Mouse (Mus musculus) MEL (cell line): ENCODE measurements at regions not wholly inside any gene's neighbourhood (a gene's known extent, or its start where the extent isn't known, plus 50 kb on each side); places are given as distances from the start of the nearest gene placed in this dataset.

Source experiments
- DNase-seq: peaks from one replicate; pipeline ENCODE4 v3.0.0; 2011; ENCODE audit warnings: low read depth, low spot score
- H3K27ac ChIP-seq: 2 replicates; pipeline ENCODE4 v1.5.1; 2012; ENCODE audit warnings: low read depth, mild to moderate bottlenecking, control low read depth, low read length, moderate library complexity; ENCODE audit not compliant: control insufficient read depth
- H3K27me3 ChIP-seq, 2 experiments: fragments of 150-350 bp in 1 of 2; sonication (generic) in 1 of 2; 2 replicates each; pipeline ENCODE4 v1.6.1; 2012; ENCODE audit warnings: low read length in 2 of 2, mild to moderate bottlenecking in 2 of 2, improper control_type of control experiment in 1 of 2, moderate library complexity in 1 of 2; ENCODE audit not compliant: insufficient read depth in 2 of 2, control insufficient read depth in 1 of 2
- H3K36me3 ChIP-seq, 2 experiments: 2 replicates each; pipeline ENCODE4 v1.6.1; 2012 to 2014; ENCODE audit warnings: low read length in 2 of 2, improper control_type of control experiment in 1 of 2, inconsistent platforms in 1 of 2, mild to moderate bottlenecking in 1 of 2; ENCODE audit not compliant: insufficient read depth in 2 of 2, control insufficient read depth in 1 of 2
- H3K4me1 ChIP-seq, 2 experiments: fragments of 150-350 bp in 1 of 2; sonication (generic) in 1 of 2; 2 replicates each; pipeline ENCODE4 v1.6.1; 2012; ENCODE audit warnings: low read length in 2 of 2, improper control_type of control experiment in 1 of 2, mild to moderate bottlenecking in 1 of 2; ENCODE audit not compliant: insufficient read depth in 2 of 2, control insufficient read depth in 1 of 2
- H3K4me3 ChIP-seq, 2 experiments: fragments of 150-350 bp in 1 of 2; sonication (generic) in 1 of 2; 2 replicates each; pipeline ENCODE4 v1.5.1; 2012; ENCODE audit warnings: low read depth in 2 of 2, low read length in 2 of 2, mild to moderate bottlenecking in 2 of 2, moderate library complexity in 2 of 2, control low read depth in 1 of 2, improper control_type of control experiment in 1 of 2; ENCODE audit not compliant: control insufficient read depth in 1 of 2, insufficient read depth in 1 of 2
- H3K79me2 ChIP-seq: 2 replicates; pipeline ENCODE4 v1.6.1; 2012; ENCODE audit warnings: mild to moderate bottlenecking, low read length, moderate library complexity; ENCODE audit not compliant: control insufficient read depth, poor library complexity, insufficient read depth
- H3K9ac ChIP-seq: 2 replicates; pipeline ENCODE4 v1.6.1; 2012; ENCODE audit warnings: low read depth, mild to moderate bottlenecking, control low read depth, low read length, moderate library complexity; ENCODE audit not compliant: control insufficient read depth, poor library complexity, severe bottlenecking
- H3K9me3 ChIP-seq: fragments of 150-350 bp; sonication (generic); replicated peaks from 2 replicates; pipeline ENCODE4 v1.6.1; 2012; ENCODE audit warnings: mild to moderate bottlenecking, low read length, improper control_type of control experiment, moderate library complexity; ENCODE audit not compliant: insufficient read depth
- CTCF ChIP-seq, 3 experiments: IDR thresholded peaks in 2 of 3; conservative IDR thresholded peaks in 1 of 3; 2 replicates each; pipeline ENCODE4 v1.5.1; 2011 to 2012; ENCODE audit warnings: low read length in 3 of 3, low read depth in 2 of 3, mild to moderate bottlenecking in 2 of 3, improper control_type of control experiment in 1 of 3, inconsistent platforms in 1 of 3, mixed read lengths in 1 of 3, moderate library complexity in 1 of 3; ENCODE audit not compliant: control insufficient read depth in 1 of 3, insufficient read depth in 1 of 3, poor library complexity in 1 of 3, severe bottlenecking in 1 of 3
- E2F4 ChIP-seq: IDR thresholded peaks from 2 replicates; pipeline ENCODE4 v1.6.1; 2011; ENCODE audit warnings: low read depth, low read length, improper control_type of control experiment, borderline replicate concordance
- EP300 ChIP-seq, 2 experiments: IDR thresholded peaks; 2 replicates each; pipeline ENCODE4 v1.6.1; 2011; ENCODE audit warnings: improper control_type of control experiment in 2 of 2, low read length in 2 of 2, low read depth in 1 of 2, mild to moderate bottlenecking in 1 of 2
- JUND ChIP-seq: IDR thresholded peaks from 2 replicates; pipeline ENCODE4 v1.6.1; 2011; ENCODE audit warnings: low read depth, mild to moderate bottlenecking, improper control_type of control experiment, low read length
- MAFK ChIP-seq: IDR thresholded peaks from 2 replicates; pipeline ENCODE4 v1.6.1; 2011; ENCODE audit warnings: low read depth, mild to moderate bottlenecking, low read length, improper control_type of control experiment, borderline replicate concordance
- MXI1 ChIP-seq: IDR thresholded peaks from 2 replicates; pipeline ENCODE4 v1.6.1; 2011; ENCODE audit warnings: mild to moderate bottlenecking, low read depth, low read length, improper control_type of control experiment
- MYB ChIP-seq: IDR thresholded peaks from 2 replicates; pipeline ENCODE4 v1.6.1; 2011; ENCODE audit warnings: mild to moderate bottlenecking, low read depth, low read length, improper control_type of control experiment
- RCOR1 ChIP-seq: IDR thresholded peaks from 2 replicates; pipeline ENCODE4 v1.6.1; 2012; ENCODE audit warnings: low read depth, mild to moderate bottlenecking, inconsistent platforms, low read length, improper control_type of control experiment
- SIN3A ChIP-seq: IDR thresholded peaks from 2 replicates; pipeline ENCODE4 v1.6.1; 2012; ENCODE audit warnings: low read length, improper control_type of control experiment, inconsistent platforms
- TAL1 ChIP-seq: IDR thresholded peaks from 2 replicates; pipeline ENCODE4 v1.6.1; 2012; ENCODE audit warnings: mild to moderate bottlenecking, inconsistent platforms, low read length, moderate library complexity, mixed read lengths
- TCF12 ChIP-seq: IDR thresholded peaks from 2 replicates; pipeline ENCODE4 v1.6.1; 2014; ENCODE audit warnings: low read depth, mild to moderate bottlenecking, inconsistent platforms, low read length, improper control_type of control experiment, moderate library complexity
- UBTF ChIP-seq: IDR thresholded peaks from 2 replicates; pipeline ENCODE4 v1.6.1; 2012; ENCODE audit warnings: low read depth, mild to moderate bottlenecking, inconsistent platforms, low read length, improper control_type of control experiment, moderate library complexity, borderline replicate concordance; ENCODE audit not compliant: insufficient read depth
- USF1 ChIP-seq: IDR thresholded peaks from 2 replicates; pipeline ENCODE4 v1.6.1; 2014; ENCODE audit warnings: low read depth, mild to moderate bottlenecking, inconsistent platforms, low read length, improper control_type of control experiment, moderate library complexity
- USF2 ChIP-seq, 2 experiments: IDR thresholded peaks; 2 replicates each; pipeline ENCODE4 v1.6.1; 2011 to 2012; ENCODE audit warnings: improper control_type of control experiment in 2 of 2, low read length in 2 of 2, borderline replicate concordance in 1 of 2, inconsistent platforms in 1 of 2, low read depth in 1 of 2, mild to moderate bottlenecking in 1 of 2; ENCODE audit not compliant: insufficient read depth in 1 of 2
- ZMIZ1 ChIP-seq: IDR thresholded peaks from 2 replicates; pipeline ENCODE4 v1.6.1; 2012; ENCODE audit warnings: low read depth, mild to moderate bottlenecking, inconsistent platforms, low read length, improper control_type of control experiment, moderate library complexity
- ZNF384 ChIP-seq: IDR thresholded peaks from 2 replicates; pipeline ENCODE4 v1.6.1; 2012; ENCODE audit warnings: low read depth, mild to moderate bottlenecking, inconsistent platforms, low read length, improper control_type of control experiment

DNA sequence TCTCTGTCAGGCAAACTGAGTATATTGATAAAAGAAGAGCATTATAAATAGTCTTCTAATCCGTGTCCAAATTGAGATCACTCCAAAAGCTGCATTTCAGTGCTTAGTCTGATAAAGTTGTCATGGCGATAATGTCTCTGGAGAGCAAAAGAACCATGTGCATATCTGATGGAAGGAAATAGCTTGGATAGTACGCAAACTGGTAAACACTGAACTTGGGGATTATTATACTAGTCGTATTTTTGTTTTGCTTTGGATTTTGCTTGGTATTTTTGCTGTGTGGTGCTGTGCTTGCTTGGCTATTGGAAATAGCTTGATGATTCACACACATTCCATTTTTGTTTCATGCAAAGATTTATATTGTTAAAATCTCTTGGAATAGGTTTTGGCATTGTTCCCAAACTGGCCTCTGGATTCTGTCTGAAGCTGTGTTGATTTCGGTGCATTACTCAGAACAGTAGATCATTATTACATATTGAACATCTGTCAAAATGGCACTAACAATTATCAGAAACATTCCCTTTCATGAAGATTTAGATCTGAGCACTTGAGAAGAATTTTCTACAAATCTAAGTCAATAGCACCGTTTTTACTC is 510.8 kb downstream of the Sqor start:
- TF ChIP-seq MYB (no peak), TAL1 (no peak), USF1 (no peak), EP300 (IDR thresholded peaks at IDR 0.05; ENCODE audit: low read depth in 1 of 2, low read length in 2 of 2) (no peak), MAFK (no peak), RCOR1 (no peak), USF2 (IDR thresholded peaks at IDR 0.05; ENCODE audit: borderline replicate concordance in 1 of 2, insufficient read depth in 1 of 2, low read depth in 1 of 2, low read length in 2 of 2) (no peak), CTCF (IDR thresholded peaks at IDR 0.05 in 2 of 3, conservative IDR thresholded peaks at IDR 0.05 in 1 of 3; ENCODE audit: control insufficient read depth in 1 of 3, insufficient read depth in 1 of 3, low read depth in 2 of 3, low read length in 3 of 3, poor library complexity in 1 of 3, severe bottlenecking in 1 of 3) (no peak), JUND (no peak), UBTF (no peak), TCF12 (no peak), MXI1 (no peak)
- Histone ChIP-seq H3K9me3 (no peaks in the 10 kb centered on the region), H3K79me2 (no peaks in the 10 kb centered on the region), H3K27me3 (no peaks in the 10 kb centered on the region), H3K27ac (no peak overlapping the region), H3K36me3 (no peaks in the 10 kb centered on the region), H3K9ac (no peak overlapping the region), H3K4me3 (no peak overlapping the region), H3K4me1 (no peaks in the 10 kb centered on the region)
- no peak for DNase-seq

DNA sequence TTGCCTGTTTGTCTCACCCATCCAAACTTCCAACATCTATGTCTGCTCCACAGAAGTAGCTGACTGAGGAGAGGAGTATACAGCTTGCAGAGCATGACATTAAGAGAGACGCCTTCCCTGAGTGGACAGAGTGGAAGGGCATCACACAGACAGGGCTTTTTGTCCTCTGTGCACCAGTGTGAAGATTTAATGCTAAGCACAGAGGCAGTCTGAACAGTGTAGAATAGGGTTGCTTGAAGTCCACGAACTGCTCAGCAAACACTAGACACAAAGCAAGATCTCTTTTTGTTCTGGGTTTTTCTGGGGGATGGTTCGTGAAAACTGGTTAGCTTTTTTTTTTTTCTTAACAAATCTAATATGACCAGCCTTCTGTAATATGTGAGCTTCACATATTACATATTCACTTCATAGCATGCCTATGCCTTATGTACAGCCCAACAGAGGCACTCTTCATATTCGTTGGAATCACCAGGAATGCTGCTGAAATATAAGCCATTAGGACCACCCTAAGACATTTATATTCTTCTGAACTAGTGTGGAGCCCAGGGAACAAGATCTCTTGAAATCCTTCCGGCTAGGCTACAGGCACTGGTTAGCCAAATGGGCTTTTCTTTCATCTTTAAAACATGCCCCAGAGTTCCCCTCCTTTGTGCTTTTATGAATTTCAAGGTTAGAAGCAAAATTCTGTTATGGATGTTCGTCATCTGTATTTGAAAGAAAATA is 546.7 kb downstream of the Sqor start:
- H3K4me3 ChIP-seq = no peak overlapping the region
- DNase-seq = no peak
- H3K27me3 ChIP-seq = no peaks in the 10 kb centered on the region
- no peaks in the 10 kb centered on the region for H3K79me2 ChIP-seq
- no peaks in the 10 kb centered on the region for H3K36me3 ChIP-seq
- TF ChIP-seq SIN3A = no peak
- no peak for TF ChIP-seq ZNF384
- no peak for TF ChIP-seq E2F4
- TF ChIP-seq ZMIZ1 = no peak
- H3K27ac ChIP-seq = no peak overlapping the region
- no peaks in the 10 kb centered on the region for H3K4me1 ChIP-seq
- H3K9me3 ChIP-seq = no peaks in the 10 kb centered on the region
- H3K9ac ChIP-seq = no peak overlapping the region
